Mouse (Mus musculus): Measurements from ENCODE around the gene Mef2c.

- no peak for TF ChIP-seq CTCF (IDR thresholded peaks at IDR 0.05; ENCODE audit: insufficient read depth, low read length)
- TF ChIP-seq POLR2A (IDR thresholded peaks at IDR 0.05; ENCODE audit: borderline replicate concordance, extremely low read depth, low read depth, low read length) = no peak
These were observed 42.3 kb upstream of the Mef2c start for GRCm38 (mm10) chr13:83461556-83461955.
